Mouse (Mus musculus) embryo, embryonic 11 days (tissue): Measurements from ENCODE around the gene Gm10964.
"Not testable (repeated sequence)": the region's sequence is repeated elsewhere in the genome, so short reads cannot be mapped to it uniquely, and the experiment has no call there.

Experiments used
- DNase-seq: peaks from one replicate; pipeline ENCODE4 v3.0.0-alpha.2; 2015

Gm10964 gene

DNA sequence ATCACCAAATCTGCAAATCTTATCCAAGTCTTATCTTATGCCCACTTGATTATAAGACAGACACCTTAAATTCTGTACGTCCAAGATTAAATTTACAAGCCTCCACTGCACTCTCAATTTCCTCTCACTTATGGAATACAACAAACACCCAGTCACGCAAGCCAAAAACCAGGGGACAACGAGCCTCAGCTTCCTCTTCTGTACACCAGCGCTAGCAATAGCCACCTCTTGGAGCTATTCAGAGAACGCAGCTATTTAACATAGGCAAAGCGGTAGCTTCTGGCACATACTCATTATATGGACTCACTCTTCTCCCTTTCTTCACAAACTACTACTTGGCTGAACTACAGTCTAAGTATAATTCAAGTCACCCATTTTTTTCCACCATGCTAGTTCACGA is 40.0 kb downstream of the Gm10964 start:
- DNase-seq = no peak

GRCm38 (mm10) chr3:103780271-103780670 is 41.1 kb downstream of the Gm10964 start:
- DNase-seq = no peak

GRCm38 (mm10) chr3:103780777-103781176 is 41.6 kb downstream of the Gm10964 start:
- DNase-seq = no peak

- no peak for DNase-seq
Measured at GRCm38 (mm10) chr3:103782844-103783609, 43.9 kb downstream of the Gm10964 start.

DNA sequence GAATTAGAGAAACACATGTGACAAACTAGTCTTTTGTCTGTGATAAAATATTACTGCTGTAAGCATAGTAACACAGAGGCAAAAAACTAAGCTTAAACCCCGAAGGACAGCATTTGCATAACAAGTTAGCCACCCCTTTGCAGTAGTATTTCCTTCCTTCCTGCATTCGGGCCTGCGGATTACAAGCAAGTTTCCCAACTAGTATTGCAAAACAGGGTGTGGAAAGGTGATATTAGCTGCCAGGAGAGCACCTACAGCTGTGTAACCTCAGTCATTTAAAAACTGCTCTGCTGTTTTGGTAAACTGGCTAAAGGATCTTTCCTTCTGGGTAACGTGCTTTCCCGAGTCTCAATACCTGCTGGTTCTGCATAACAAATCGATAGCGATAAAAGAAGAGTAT is 48.1 kb downstream of the Gm10964 start:
- DNase-seq = no peak

- no peak for DNase-seq
Measured at GRCm38 (mm10) chr3:103789096-103789495, 49.9 kb downstream of the Gm10964 start.

DNA sequence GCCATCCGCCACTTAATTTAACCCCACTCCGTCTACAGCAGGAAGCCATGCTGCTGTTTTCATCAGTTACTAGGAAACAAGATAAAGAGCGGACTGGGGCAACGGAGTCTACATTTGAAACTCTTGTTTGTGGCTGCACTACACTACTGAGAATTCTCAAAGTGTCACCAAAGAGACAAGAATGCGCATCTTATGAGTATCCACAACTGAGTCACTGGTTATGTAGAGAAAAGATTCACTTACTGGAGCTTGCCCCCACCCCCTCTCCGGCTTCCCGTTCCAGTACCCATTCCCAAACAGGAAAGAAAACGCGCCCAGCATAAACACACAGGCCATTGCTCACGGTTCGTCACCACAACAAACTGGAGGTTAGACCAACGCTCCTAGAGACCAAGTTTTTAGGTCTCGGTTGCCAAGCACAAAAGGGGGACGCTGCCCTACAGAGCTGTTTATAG is 50.8 kb downstream of the Gm10964 start:
- peak; percentile 54 for DNase-seq

DNA sequence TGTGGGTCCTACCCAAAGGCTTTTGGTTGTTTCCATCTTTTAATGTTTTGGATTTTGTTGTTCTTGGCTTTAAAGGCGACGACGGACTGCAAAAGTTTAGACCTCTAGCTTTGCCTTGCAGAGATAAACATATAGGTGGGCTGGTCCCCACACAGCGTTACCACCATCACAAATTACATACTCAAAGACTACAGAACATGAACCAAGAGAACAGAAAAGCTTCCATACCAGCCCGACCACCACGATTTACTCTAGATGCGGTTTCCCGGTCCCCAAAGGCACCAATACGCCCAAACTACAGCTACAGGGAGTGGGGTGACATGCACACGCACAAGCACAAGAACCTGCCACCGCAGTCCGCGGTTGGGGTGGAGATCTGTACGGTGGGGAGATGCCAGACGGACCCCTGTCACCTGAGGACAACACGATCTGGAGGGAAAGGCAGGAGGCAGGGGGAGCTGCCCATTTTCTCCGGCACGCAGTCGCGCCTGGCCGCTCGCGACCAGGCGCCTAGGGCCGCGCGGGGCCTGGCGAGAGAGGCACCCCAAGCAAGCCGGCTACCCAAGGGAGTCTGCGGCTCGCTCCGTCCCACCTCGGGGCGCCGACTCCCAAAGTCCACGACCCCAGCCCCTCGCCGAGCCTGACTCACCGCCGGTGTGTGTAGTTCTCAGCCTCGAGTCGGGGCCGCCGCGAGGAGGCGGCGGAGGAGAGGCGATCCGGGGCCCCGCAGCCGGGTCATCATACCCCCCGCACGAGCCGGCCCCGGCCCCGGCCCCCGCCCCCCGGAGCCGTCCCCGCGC is 51.4 kb downstream of the Gm10964 start:
- peak; percentile 67 for DNase-seq

DNA sequence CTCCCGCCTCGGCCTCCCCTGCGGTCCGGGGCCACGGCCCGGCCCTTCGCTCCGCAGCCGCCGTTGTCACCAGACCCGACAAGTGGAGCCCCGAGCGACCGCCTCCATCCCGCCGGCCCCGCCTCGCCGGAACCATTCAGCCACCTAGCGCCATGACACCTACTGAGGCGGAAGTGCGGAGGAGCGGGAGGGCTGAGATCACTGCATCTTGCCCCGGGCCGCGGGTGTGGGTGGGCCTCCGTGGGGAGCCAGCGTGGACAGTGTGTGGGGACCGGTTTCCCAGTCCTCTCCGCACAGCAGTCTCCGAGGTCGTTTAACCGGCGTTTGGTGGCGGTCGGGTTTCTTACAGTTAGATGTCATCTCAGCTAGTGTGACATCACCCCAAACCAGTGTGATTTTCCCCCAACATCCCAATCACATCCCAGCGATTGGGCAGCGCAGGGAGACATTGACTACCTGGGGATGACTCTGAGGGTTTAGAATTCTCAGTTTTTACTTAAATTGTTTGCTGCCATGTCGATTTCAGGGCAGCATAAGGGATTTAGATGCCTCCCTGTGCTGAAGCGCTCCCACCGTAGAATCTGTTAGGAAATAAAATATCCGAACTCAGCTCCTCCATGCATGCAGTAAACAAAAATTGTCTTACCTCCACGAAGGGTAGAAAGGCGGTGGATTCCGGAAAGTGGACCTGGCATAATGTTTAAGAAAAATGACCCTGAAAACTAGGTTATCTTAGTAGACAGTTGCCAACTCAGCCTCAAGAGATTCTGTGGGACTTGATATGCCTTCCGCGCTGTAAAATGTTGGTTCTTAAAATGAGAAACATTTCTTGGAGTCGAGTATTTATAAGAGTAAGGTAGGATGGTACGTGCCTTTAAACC is 52.3 kb downstream of the Gm10964 start, which contains the start of gene Hipk1:
Gene Hipk1, minus strand, starts transcription at position 334 of the 881 bp plus-strand sequence.
- DNase-seq = peak; percentile 95

GRCm38 (mm10) chr3:103792111-103792406 is 52.9 kb downstream of the Gm10964 start:
- not testable (repeated sequence) for DNase-seq

GRCm38 (mm10) chr3:103792566-103792965 is 53.4 kb downstream of the Gm10964 start:
- no peak for DNase-seq
